Mouse (Mus musculus): ENCODE measurements around the gene Cntnap2. TPM values are rescaled to one million over a fixed set of nuclear protein-coding genes. Genes with fewer than 3 reads are reported as not detected.

Gene Cntnap2
- polyA plus RNA-seq, 1 experiment from 2014 or later, result 0.55 TPM

DNA sequence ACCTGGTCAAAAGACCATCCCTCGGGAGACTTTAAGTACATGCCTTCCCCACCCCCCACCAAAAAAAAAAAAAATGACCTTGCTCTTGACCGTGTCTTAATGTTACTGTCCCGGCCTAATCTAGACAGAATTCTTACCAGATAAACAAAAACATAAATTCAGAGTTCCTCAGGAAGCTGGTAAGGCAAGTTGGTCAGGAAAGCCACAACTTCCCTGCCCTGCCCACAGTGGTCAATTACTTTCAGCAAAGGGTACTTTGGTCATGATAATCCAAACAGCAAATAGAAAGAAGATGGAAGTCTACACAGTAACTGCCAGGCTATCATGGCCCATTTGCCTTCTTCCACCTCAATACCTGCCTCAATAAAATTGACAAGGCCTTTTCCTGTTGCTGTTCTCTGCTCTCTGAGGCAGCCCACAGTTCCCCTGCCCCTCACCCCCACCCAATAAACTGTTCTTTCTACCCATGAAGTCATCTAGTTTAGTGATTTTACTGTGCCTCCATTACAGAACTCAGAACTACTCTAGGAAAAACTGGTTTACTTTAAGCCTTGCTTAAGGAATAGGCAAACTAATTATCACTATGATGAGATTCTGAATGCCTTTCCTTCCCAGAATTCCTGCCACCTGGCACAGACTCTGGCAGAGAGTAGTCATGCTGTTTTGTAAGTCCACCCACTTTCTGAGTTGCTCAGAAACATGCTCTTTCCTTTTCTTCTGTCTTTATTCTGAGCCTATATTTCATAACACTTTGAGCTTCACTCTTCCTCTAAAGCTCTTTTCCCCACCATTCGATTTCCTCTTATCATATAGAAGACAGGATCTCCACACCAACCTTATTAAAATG lies 1743.3 kb downstream of the Cntnap2 start:
- ATAC-seq (ENCODE audit: insufficient number of reproducible peaks, insufficient read depth, low FRiP score, low read depth), result no peak
- no peaks in the 10 kb centered on the region for H3K36me3 ChIP-seq (ENCODE audit: control insufficient read depth, insufficient read depth, low read length)
- no peak overlapping the region for H3K4me2 ChIP-seq (ENCODE audit: low read length)
- WGBS, result 69% methylated on average over 4 of the region's 4 CpGs
- no peaks in the 10 kb centered on the region for H3K9me3 ChIP-seq (ENCODE audit: control insufficient read depth, low read length)
- H3K9ac ChIP-seq (ENCODE audit: low read length), result no peak overlapping the region
- H3K4me1 ChIP-seq (ENCODE audit: control insufficient read depth in 2 of 2, insufficient read depth in 2 of 2, low read length in 2 of 2), result no peaks in the 10 kb centered on the region
- H3K27me3 ChIP-seq (ENCODE audit: control insufficient read depth, insufficient read depth, low read length), result no peaks in the 10 kb centered on the region
- no peak overlapping the region for H3K4me3 ChIP-seq (ENCODE audit: control insufficient read depth in 1 of 2, insufficient read depth in 1 of 2, low read depth in 1 of 2, low read length in 2 of 2)
- H3K27ac ChIP-seq (replicated peaks in 1 of 2; ENCODE audit: control insufficient read depth in 1 of 2, insufficient read depth in 1 of 2, low read depth in 2 of 2, low read length in 2 of 2), result no peak overlapping the region

GRCm38 (mm10) chr6:46856635-46857034 lies 1797.5 kb downstream of the Cntnap2 start:
- no peak overlapping the region for H3K27ac ChIP-seq (replicated peaks in 1 of 2; ENCODE audit: control insufficient read depth in 1 of 2, insufficient read depth in 1 of 2, low read depth in 2 of 2, low read length in 2 of 2)
- H3K27me3 ChIP-seq (ENCODE audit: control insufficient read depth, insufficient read depth, low read length), result no peaks in the 10 kb centered on the region
- WGBS, result 82% methylated on average over 3 of the region's 3 CpGs
- H3K9ac ChIP-seq (ENCODE audit: low read length), result no peak overlapping the region
- H3K4me3 ChIP-seq (ENCODE audit: control insufficient read depth in 1 of 2, insufficient read depth in 1 of 2, low read depth in 1 of 2, low read length in 2 of 2), result no peak overlapping the region
- no peak overlapping the region for H3K4me2 ChIP-seq (ENCODE audit: low read length)
- ATAC-seq (ENCODE audit: insufficient number of reproducible peaks, insufficient read depth, low FRiP score, low read depth), result no peak
- no peaks in the 10 kb centered on the region for H3K36me3 ChIP-seq (ENCODE audit: control insufficient read depth, insufficient read depth, low read length)
- H3K4me1 ChIP-seq (ENCODE audit: control insufficient read depth in 2 of 2, insufficient read depth in 2 of 2, low read length in 2 of 2), result peaks cover 4 to 8% of the 10 kb centered on the region in 2 experiments; a peak in 2 of 4 replicates
- H3K9me3 ChIP-seq (ENCODE audit: control insufficient read depth, low read length), result no peaks in the 10 kb centered on the region

DNA sequence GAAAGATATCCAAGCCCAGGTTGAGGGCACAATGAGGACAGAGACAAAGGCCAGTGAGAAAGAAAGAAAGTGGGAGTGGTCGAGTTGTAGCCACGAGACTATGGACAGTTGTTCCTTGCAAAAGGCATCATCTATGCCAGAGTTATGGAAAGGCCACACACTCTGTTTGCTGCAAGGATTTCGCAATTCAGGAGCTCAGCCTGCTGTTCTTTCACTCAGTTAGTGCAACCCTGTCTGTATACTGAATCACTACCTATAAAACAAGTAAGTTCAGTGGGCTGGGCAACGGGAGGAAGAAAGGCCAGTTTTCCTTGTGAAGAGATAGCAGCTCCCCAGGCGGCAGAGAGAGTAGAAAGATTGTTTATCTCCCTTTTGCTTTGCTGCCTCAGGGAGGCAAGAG lies 1801.9 kb downstream of the Cntnap2 start:
- Histone ChIP-seq H3K9ac (ENCODE audit: low read length) (no peak overlapping the region), H3K27ac (replicated peaks in 1 of 2; ENCODE audit: control insufficient read depth in 1 of 2, insufficient read depth in 1 of 2, low read depth in 2 of 2, low read length in 2 of 2) (no peak overlapping the region), H3K4me3 (ENCODE audit: control insufficient read depth in 1 of 2, insufficient read depth in 1 of 2, low read depth in 1 of 2, low read length in 2 of 2) (no peak overlapping the region), H3K4me1 (ENCODE audit: control insufficient read depth in 2 of 2, insufficient read depth in 2 of 2, low read length in 2 of 2) (peaks cover 4 to 8% of the 10 kb centered on the region in 2 experiments; a peak in 2 of 4 replicates), H3K9me3 (ENCODE audit: control insufficient read depth, low read length) (no peaks in the 10 kb centered on the region), H3K36me3 (ENCODE audit: control insufficient read depth, insufficient read depth, low read length) (no peaks in the 10 kb centered on the region), H3K4me2 (ENCODE audit: low read length) (no peak overlapping the region), H3K27me3 (ENCODE audit: control insufficient read depth, insufficient read depth, low read length) (no peaks in the 10 kb centered on the region)
- ATAC-seq (ENCODE audit: insufficient number of reproducible peaks, insufficient read depth, low FRiP score, low read depth), result no peak
- 8% methylated on average over 5 of the region's 5 CpGs for WGBS

GRCm38 (mm10) chr6:46866317-46866716 lies 1807.2 kb downstream of the Cntnap2 start:
- no peak for ATAC-seq (ENCODE audit: insufficient number of reproducible peaks, insufficient read depth, low FRiP score, low read depth)
- H3K4me3 ChIP-seq (ENCODE audit: control insufficient read depth in 1 of 2, insufficient read depth in 1 of 2, low read depth in 1 of 2, low read length in 2 of 2), result no peak overlapping the region
- H3K27me3 ChIP-seq (ENCODE audit: control insufficient read depth, insufficient read depth, low read length), result no peaks in the 10 kb centered on the region
- H3K9ac ChIP-seq (ENCODE audit: low read length), result no peak overlapping the region
- H3K27ac ChIP-seq (replicated peaks in 1 of 2; ENCODE audit: control insufficient read depth in 1 of 2, insufficient read depth in 1 of 2, low read depth in 2 of 2, low read length in 2 of 2), result no peak overlapping the region
- no peaks in the 10 kb centered on the region for H3K36me3 ChIP-seq (ENCODE audit: control insufficient read depth, insufficient read depth, low read length)
- peaks cover under 1% of the 10 kb centered on the region in 2 experiments; a peak in 2 of 4 replicates for H3K4me1 ChIP-seq (ENCODE audit: control insufficient read depth in 2 of 2, insufficient read depth in 2 of 2, low read length in 2 of 2)
- H3K4me2 ChIP-seq (ENCODE audit: low read length), result no peak overlapping the region
- no peaks in the 10 kb centered on the region for H3K9me3 ChIP-seq (ENCODE audit: control insufficient read depth, low read length)

- no peak overlapping the region for H3K4me2 ChIP-seq (ENCODE audit: low read length)
- no peaks in the 10 kb centered on the region for H3K36me3 ChIP-seq (ENCODE audit: control insufficient read depth, insufficient read depth, low read length)
- no peak overlapping the region for H3K9ac ChIP-seq (ENCODE audit: low read length)
- H3K9me3 ChIP-seq (ENCODE audit: control insufficient read depth, low read length), result no peaks in the 10 kb centered on the region
- ATAC-seq (ENCODE audit: insufficient number of reproducible peaks, insufficient read depth, low FRiP score, low read depth), result no peak
- no peak overlapping the region for H3K27ac ChIP-seq (replicated peaks in 1 of 2; ENCODE audit: control insufficient read depth in 1 of 2, insufficient read depth in 1 of 2, low read depth in 2 of 2, low read length in 2 of 2)
- no peak overlapping the region for H3K4me3 ChIP-seq (ENCODE audit: control insufficient read depth in 1 of 2, insufficient read depth in 1 of 2, low read depth in 1 of 2, low read length in 2 of 2)
- H3K4me1 ChIP-seq (ENCODE audit: control insufficient read depth in 2 of 2, insufficient read depth in 2 of 2, low read length in 2 of 2), result no peaks in the 10 kb centered on the region
- 66% methylated on average over 2 of the region's 2 CpGs for WGBS
- H3K27me3 ChIP-seq (ENCODE audit: control insufficient read depth, insufficient read depth, low read length), result no peaks in the 10 kb centered on the region
Measured at GRCm38 (mm10) chr6:46886230-46886629, 1827.1 kb downstream of the Cntnap2 start.

GRCm38 (mm10) chr6:46909167-46909566 lies 1850.0 kb downstream of the Cntnap2 start:
- no peaks in the 10 kb centered on the region for H3K27me3 ChIP-seq (ENCODE audit: control insufficient read depth, insufficient read depth, low read length)
- no peak overlapping the region for H3K4me3 ChIP-seq (ENCODE audit: control insufficient read depth in 1 of 2, insufficient read depth in 1 of 2, low read depth in 1 of 2, low read length in 2 of 2)
- H3K9ac ChIP-seq (ENCODE audit: low read length), result no peak overlapping the region
- no peak overlapping the region for H3K4me2 ChIP-seq (ENCODE audit: low read length)
- no peaks in the 10 kb centered on the region for H3K36me3 ChIP-seq (ENCODE audit: control insufficient read depth, insufficient read depth, low read length)
- 72% methylated on average over 2 of the region's 2 CpGs for WGBS
- H3K4me1 ChIP-seq (ENCODE audit: control insufficient read depth in 2 of 2, insufficient read depth in 2 of 2, low read length in 2 of 2), result no peaks in the 10 kb centered on the region
- ATAC-seq (ENCODE audit: insufficient number of reproducible peaks, insufficient read depth, low FRiP score, low read depth), result no peak
- no peaks in the 10 kb centered on the region for H3K9me3 ChIP-seq (ENCODE audit: control insufficient read depth, low read length)
- H3K27ac ChIP-seq (replicated peaks in 1 of 2; ENCODE audit: control insufficient read depth in 1 of 2, insufficient read depth in 1 of 2, low read depth in 2 of 2, low read length in 2 of 2), result no peak overlapping the region

- Histone ChIP-seq H3K9ac (ENCODE audit: low read length) (no peak overlapping the region), H3K9me3 (ENCODE audit: control insufficient read depth, low read length) (no peaks in the 10 kb centered on the region), H3K36me3 (ENCODE audit: control insufficient read depth, insufficient read depth, low read length) (no peaks in the 10 kb centered on the region), H3K27me3 (ENCODE audit: control insufficient read depth, insufficient read depth, low read length) (no peaks in the 10 kb centered on the region), H3K4me1 (ENCODE audit: control insufficient read depth in 2 of 2, insufficient read depth in 2 of 2, low read length in 2 of 2) (no peaks in the 10 kb centered on the region), H3K4me3 (ENCODE audit: control insufficient read depth in 1 of 2, insufficient read depth in 1 of 2, low read depth in 1 of 2, low read length in 2 of 2) (no peak overlapping the region), H3K4me2 (ENCODE audit: low read length) (no peak overlapping the region), H3K27ac (replicated peaks in 1 of 2; ENCODE audit: control insufficient read depth in 1 of 2, insufficient read depth in 1 of 2, low read depth in 2 of 2, low read length in 2 of 2) (no peak overlapping the region)
- 64% methylated on average over 8 of the region's 8 CpGs for WGBS
- ATAC-seq (ENCODE audit: insufficient number of reproducible peaks, insufficient read depth, low FRiP score, low read depth), result no peak
Measured at GRCm38 (mm10) chr6:46918701-46919274, 1859.6 kb downstream of the Cntnap2 start.

All from heart, embryonic 14.5 days (tissue).